10 mouse cellular contexts compared by ENCODE assay signal in genomic region chr12:44327452-44327851, GRCm38 (mm10). TPM values are rescaled to one million over a fixed set of nuclear protein-coding genes. Genes with fewer than 3 reads are reported as not detected.
DNase-seq lines count a peak whose midpoint lies in the region; ATAC-seq lines count a peak whose summit lies in the region.
"Had no signal": no experiment of that assay in that cellular context is flagged by ENCODE, and none has a peak within 500 bp of the region (broad histone marks: within the 10 kb centered on the region; RNA-seq: fewer than 3 reads in every experiment).

No protein-coding gene starts in this region.

- H3K36me3 ChIP-seq in forebrain, embryonic 15.5 days = no peaks in the 10 kb centered on the region
- no peaks in the 10 kb centered on the region for H3K36me3 ChIP-seq in forebrain, embryonic 13.5 days (ENCODE audit: poor library complexity, severe bottlenecking)
- no peaks in the 10 kb centered on the region for H3K36me3 ChIP-seq in liver, embryonic 11.5 days (ENCODE audit: control insufficient read depth, insufficient read depth, low read length)
- peaks cover 3% of the 10 kb centered on the region; the same call in 1 of the 2 replicates for H3K36me3 ChIP-seq in midbrain, embryonic 16.5 days (ENCODE audit: control insufficient read depth, insufficient read depth, low read length)
- H3K36me3 ChIP-seq: embryonic facial prominence, embryonic 12.5 days had no signal

- 0 out of 2 replicates have a peak overlapping the region, but pooled peaks have one; percentile 89 for H3K27ac ChIP-seq in forebrain, embryonic 15.5 days (replicated peaks)
- H3K27ac ChIP-seq in forebrain, embryonic 13.5 days = no peak overlapping the region
- H3K27ac ChIP-seq in liver, embryonic 11.5 days (ENCODE audit: low read depth, low read length) = no peak overlapping the region
- no peak overlapping the region; the same call in 1 of the 2 replicates for H3K27ac ChIP-seq in midbrain, embryonic 16.5 days (ENCODE audit: low read length)
- H3K27ac ChIP-seq: embryonic facial prominence, embryonic 12.5 days had no signal

- H3K4me3 ChIP-seq in forebrain, embryonic 15.5 days = no peak overlapping the region
- H3K4me3 ChIP-seq in forebrain, embryonic 13.5 days = no peak overlapping the region
- H3K4me3 ChIP-seq in liver, embryonic 11.5 days (ENCODE audit: low read depth, low read length) = no peak overlapping the region
- H3K4me3 ChIP-seq in midbrain, embryonic 16.5 days (ENCODE audit: low read depth, low read length) = no peak overlapping the region
- H3K4me3 ChIP-seq: embryonic facial prominence, embryonic 12.5 days had no signal

- no peak for DNase-seq in liver, embryonic 11.5 days (ENCODE audit: low spot score)
- no peak for DNase-seq in liver
- peak; percentile 62 to 72 for DNase-seq in cerebellum, postnatal 10 days
- DNase-seq in frontal cortex, postnatal 25 days (ENCODE audit: low spot score in 2 of 2) = no peak
- DNase-seq in layer of hippocampus, adult 9-11 months = no peak
- DNase-seq: lung, postnatal 10 days had no signal

- 0 out of 2 replicates have a peak, but pooled peaks have one; percentile 26 for ATAC-seq in forebrain, embryonic 15.5 days (replicated peaks)
- no peak for ATAC-seq in forebrain, embryonic 13.5 days
- 0 out of 2 replicates have a peak, but pooled peaks have one; percentile 30 for ATAC-seq in liver, embryonic 11.5 days (replicated peaks; ENCODE audit: low FRiP score)
- ATAC-seq in midbrain, embryonic 16.5 days = 0 out of 2 replicates have a peak, but pooled peaks have one; percentile 10

- no peaks in the 10 kb centered on the region for H3K9me3 ChIP-seq in forebrain, embryonic 15.5 days
- H3K9me3 ChIP-seq in forebrain, embryonic 13.5 days (replicated peaks) = no peaks in the 10 kb centered on the region
- no peaks in the 10 kb centered on the region for H3K9me3 ChIP-seq in liver, embryonic 11.5 days (ENCODE audit: control insufficient read depth, low read length)
- H3K9me3 ChIP-seq in midbrain, embryonic 16.5 days (replicated peaks; ENCODE audit: control insufficient read depth, low read length, poor library complexity, severe bottlenecking) = no peaks in the 10 kb centered on the region
- H3K9me3 ChIP-seq: embryonic facial prominence, embryonic 12.5 days had no signal

- H3K9ac ChIP-seq in forebrain, embryonic 15.5 days (replicated peaks) = no peak overlapping the region
- no peak overlapping the region for H3K9ac ChIP-seq in forebrain, embryonic 13.5 days
- no peak overlapping the region for H3K9ac ChIP-seq in liver, embryonic 11.5 days (ENCODE audit: low read depth, low read length)
- no peak overlapping the region for H3K9ac ChIP-seq in midbrain, embryonic 16.5 days (ENCODE audit: low read depth, low read length)
- H3K9ac ChIP-seq: embryonic facial prominence, embryonic 12.5 days had no signal

- no peaks in the 10 kb centered on the region for H3K27me3 ChIP-seq in forebrain, embryonic 15.5 days
- no peaks in the 10 kb centered on the region for H3K27me3 ChIP-seq in forebrain, embryonic 13.5 days
- H3K27me3 ChIP-seq in liver, embryonic 11.5 days (replicated peaks; ENCODE audit: control insufficient read depth, insufficient read depth, low read length) = peaks cover 35% of the 10 kb centered on the region
- H3K27me3 ChIP-seq in midbrain, embryonic 16.5 days (ENCODE audit: control insufficient read depth, insufficient read depth, low read depth, low read length) = no peaks in the 10 kb centered on the region

- peaks cover 24% of the 10 kb centered on the region for H3K4me1 ChIP-seq in forebrain, embryonic 15.5 days
- peaks cover 25% of the 10 kb centered on the region for H3K4me1 ChIP-seq in forebrain, embryonic 13.5 days
- 0 out of 2 replicates have a peak, but pooled peaks cover 3% of the 10 kb centered on the region for H3K4me1 ChIP-seq in liver, embryonic 11.5 days (replicated peaks; ENCODE audit: control insufficient read depth, insufficient read depth, low read length)
- peaks cover 20% of the 10 kb centered on the region for H3K4me1 ChIP-seq in midbrain, embryonic 16.5 days (ENCODE audit: control insufficient read depth, insufficient read depth, low read length)

- WGBS in forebrain, embryonic 15.5 days = 23% methylated on average over 6 of the region's 6 CpGs
- WGBS in forebrain, embryonic 13.5 days = 26% methylated on average over 6 of the region's 6 CpGs
- 37% methylated on average over 6 of the region's 6 CpGs for WGBS in liver, embryonic 11.5 days
- WGBS in midbrain, embryonic 16.5 days = 21% methylated on average over 6 of the region's 6 CpGs

- no peak overlapping the region for H3K4me2 ChIP-seq in forebrain, embryonic 15.5 days (replicated peaks)
- no peak overlapping the region for H3K4me2 ChIP-seq in forebrain, embryonic 13.5 days
- no peak overlapping the region for H3K4me2 ChIP-seq in liver, embryonic 11.5 days
- H3K4me2 ChIP-seq in midbrain, embryonic 16.5 days (ENCODE audit: low read length) = no peak overlapping the region
- H3K4me2 ChIP-seq: embryonic facial prominence, embryonic 12.5 days had no signal

RNA-seq across cellular contexts. Expression of gene Nrcam, which starts 1.2 kb away (rescaled TPM):
- 107 and 112 TPM in 2 replicates for polyA plus RNA-seq in forebrain, embryonic 15.5 days (2015; fragmentation: Nextera tagmentation; extraction: Ambion mirVana)
- polyA plus RNA-seq in forebrain, embryonic 13.5 days (2015; fragmentation: Nextera tagmentation; extraction: Ambion mirVana) = 83.7 and 91.2 TPM in 2 replicates
- 0.70 and 2.5 TPM in 2 replicates for polyA plus RNA-seq in liver, embryonic 11.5 days (2014; fragmentation: Nextera tagmentation; extraction: Ambion mirVana)
- 148 and 160 TPM in 2 replicates for polyA plus RNA-seq in midbrain, embryonic 16.5 days (2015; fragmentation: Nextera tagmentation; extraction: Ambion mirVana)

Comparison
In these comparisons a context has a peak if more than half of its experiments do, and no peak if none do; other contexts are left out.
1. DNase-seq: peak in cerebellum, postnatal 10 days (2 of 2); none in liver, embryonic 11.5 days (single experiment), liver (single experiment), frontal cortex, postnatal 25 days (0 of 2) and layer of hippocampus, adult 9-11 months (single experiment).
2. RNA of gene Nrcam, which starts 1.2 kb away (polyA plus RNA-seq): 148 to 160 TPM in midbrain, embryonic 16.5 days, 107 to 112 TPM in forebrain, embryonic 15.5 days and 83.7 to 91.2 TPM in forebrain, embryonic 13.5 days; 0.70 to 2.5 TPM in liver, embryonic 11.5 days; every median in the first group is over 10 times any median in the second.